Mouse (Mus musculus) left cerebral cortex, adult 18-20 months (tissue): ENCODE measurements around the gene Ddx31. TPM values are rescaled to one million over a fixed set of nuclear protein-coding genes. Genes with fewer than 3 reads are reported as not detected.

Experiments
- DNase-seq, 2 experiments: peaks; one replicate each; pipeline ENCODE4 v3.0.0; 2021 to 2022; ENCODE audit warnings: low spot score in 2 of 2, mixed read lengths in 1 of 2
- total RNA-seq, 2 experiments: library from RNA; stranded (reverse); gene quantifications; 2 replicates each; pipeline ENCODE4 v1.2.3; 2021

The Ddx31 gene
- total RNA-seq, 2 experiments from 2014 or later: 6.5 to 7.2 TPM

DNA sequence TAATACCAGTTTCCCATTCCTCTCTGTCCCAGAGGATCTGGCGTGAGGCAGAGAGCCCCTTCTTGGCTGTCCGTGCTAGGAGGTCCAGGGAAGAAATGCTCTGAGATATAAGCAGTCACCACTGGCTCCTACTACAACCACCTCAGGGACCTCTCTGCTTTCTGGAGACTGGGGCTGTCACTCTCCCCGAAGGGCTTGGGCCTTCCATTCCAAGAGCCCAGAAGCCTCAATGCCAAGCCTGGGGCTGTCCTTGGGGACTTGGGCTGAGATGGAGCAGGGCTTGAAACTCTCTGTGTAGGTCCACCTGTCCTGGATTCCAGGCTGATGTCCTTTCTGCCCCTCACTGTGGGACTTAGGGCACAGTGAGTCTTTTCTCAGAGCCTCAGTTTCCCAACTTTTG, 70.7 kb downstream of the Ddx31 start:
- no peak for DNase-seq

DNA sequence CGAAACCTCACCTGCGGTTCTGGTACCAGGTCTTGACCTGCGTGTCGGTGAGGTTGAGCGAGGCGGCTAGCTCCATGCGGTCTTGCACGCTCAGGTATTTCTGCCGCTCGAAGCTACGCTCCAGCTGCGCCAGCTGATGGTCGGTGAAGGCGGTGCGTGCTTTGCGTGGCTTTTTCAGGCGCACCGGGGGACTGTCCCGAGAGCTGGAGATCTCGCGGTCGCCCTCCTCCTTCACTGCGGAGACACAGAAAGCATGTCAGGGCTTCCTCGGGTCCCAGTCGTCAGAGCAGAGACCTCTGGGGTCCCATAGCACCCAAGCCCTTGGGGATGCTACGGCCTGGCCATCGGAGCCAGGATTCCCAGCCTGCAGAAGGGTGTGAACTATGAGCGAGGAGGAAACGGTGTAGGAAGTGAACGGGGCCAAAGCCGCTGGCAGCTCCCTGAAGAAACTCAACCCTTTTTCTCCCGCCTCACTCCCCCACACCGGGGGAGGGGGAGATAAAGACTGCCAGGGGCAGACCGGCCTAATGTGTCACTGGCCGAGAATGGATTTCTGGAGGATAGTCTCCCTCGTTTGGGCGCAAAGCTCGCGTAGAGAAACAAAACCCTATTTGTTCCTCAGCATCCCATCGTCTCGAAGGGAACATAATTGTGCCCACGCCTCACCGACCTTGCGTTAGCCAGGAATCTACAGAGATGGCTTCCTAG, 71.3 kb downstream of the Ddx31 start:
- DNase-seq: no peak

DNA sequence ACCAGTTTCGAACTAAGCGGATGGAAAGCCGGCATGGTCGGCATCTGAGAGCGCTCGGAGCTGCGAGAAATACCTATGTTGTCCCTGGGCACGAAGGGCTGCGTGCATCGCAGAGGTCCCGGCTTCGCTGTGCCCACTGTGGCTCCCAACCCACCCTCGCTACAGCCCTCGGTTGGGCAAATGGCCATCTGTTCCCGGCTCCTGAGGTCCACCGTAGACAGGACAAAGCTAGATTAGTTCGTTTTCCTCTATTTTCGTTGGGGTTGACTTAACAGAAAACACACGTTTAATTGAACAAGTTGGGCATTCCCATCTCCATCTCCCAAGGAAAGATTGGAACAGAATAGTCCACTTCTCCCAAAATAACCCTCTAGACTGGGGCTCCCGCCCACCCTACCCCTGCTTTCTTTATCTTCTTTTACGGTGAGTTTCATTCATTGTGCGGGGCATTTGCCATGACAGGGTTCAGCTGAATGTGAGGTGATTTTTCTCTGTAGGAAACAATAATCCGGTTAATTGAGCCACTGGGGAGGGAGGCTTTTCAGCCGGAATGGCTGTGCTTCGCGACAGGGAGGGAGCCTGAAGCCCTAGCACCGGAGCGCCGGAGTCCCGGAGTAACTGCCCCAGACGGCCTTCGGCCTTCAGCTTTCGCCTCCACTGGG, 72.0 kb downstream of the Ddx31 start:
- DNase-seq: no peak

GRCm38 (mm10) chr2:28912961-28913360, 72.8 kb downstream of the Ddx31 start:
- no peak for DNase-seq

DNA sequence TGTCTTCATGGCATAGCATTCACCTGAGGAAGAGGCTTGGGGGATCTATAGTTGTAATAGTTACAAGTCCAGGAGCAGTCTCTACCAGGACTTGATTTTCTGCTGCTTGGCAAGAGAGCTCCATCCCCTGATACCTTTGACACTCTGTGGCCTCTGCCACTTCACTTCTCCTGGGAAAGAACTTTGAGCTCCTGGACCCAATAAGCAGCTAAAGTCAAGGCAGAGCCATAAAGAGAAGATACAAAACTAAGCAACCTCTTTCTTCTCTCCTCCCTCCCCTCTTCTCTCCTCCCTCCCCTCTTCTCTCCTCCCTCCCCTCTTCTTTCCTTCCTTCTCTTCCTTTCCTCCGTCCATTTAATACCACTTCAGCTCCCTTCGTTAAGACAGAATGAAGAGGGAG, 73.9 kb downstream of the Ddx31 start:
- no peak for DNase-seq

DNA sequence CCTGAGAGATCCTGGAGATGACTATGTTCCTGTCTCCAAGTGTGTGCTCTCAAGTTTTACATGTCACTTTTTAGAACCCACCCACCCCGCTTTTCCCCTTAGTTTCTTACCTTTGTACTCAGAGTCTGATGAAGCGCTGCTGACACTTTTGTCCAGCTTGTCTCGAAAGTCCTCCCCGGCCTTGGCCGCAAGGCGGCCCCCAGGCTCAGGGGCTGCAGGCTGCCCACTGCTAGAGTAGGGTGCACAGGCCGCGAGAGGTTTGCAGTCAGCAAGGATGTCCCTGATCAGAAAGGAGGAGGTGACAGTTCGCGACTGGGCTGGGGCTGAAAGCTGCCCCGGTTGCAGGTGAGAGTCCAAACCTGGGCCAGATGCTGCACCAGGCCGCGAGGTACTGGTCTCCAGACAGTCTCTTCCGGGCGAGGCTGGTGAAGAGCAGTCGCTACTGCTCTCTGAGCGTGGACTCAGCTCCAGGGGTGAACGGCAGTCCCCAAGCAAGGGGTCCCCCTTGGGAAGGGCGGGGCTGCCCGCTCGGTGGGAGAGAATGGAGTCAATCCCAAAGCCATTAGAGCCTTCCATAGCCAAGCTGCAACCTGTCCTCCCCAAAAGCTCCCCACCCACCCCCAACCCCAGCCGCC, 75.0 kb downstream of the Ddx31 start:
- no peak for DNase-seq

GRCm38 (mm10) chr2:28915768-28916512, 75.7 kb downstream of the Ddx31 start:
- DNase-seq: no peak

GRCm38 (mm10) chr2:28916513-28916865, 76.3 kb downstream of the Ddx31 start, which contains the start of gene Barhl1:
Barhl1 (minus strand) TSS chr2:28916668.
- DNase-seq: no peak

- DNase-seq: no peak
Measured at GRCm38 (mm10) chr2:28917156-28917517, 76.9 kb downstream of the Ddx31 start.

DNA sequence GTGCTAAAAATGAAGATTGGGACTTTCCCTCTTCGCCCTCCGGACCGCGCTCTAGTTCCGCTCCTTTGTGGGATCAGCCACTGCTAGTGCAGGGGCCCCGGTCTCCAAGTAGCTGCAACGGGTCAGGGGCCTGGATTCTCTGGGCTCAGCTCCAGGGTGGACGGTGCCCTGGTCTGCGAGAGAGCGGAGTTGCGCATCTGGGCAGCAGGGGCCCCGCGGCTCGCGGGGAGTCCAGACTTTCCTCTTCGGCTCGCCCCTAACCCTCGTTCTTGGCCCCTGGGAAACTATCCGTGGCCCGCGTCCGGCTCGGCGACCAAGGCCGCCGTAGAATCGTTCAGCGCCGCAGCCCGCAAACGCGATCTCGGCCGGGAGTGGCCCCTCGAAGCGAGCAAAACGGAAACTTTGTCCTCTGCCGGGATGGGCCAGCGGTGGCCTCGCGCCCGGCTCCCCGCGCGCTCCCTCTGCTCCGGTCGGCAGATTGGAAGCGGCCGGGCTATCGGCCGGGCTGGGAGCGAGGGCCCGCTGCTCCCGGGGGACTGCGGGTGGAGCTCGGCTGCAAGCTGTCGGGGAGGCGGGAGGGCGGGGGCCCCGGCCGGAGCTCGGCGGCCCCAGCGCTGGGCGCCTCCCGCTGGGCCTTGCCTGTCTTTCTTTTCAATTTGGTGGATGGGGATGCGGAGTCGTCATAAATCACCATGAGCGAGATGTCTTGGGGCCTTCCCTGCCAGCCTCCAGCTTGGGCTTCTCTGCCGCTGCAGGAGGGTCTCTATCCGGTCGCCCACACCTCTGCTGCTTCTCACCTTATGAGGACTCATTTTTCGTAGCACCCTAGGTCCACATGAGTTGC, 77.5 kb downstream of the Ddx31 start:
- no peak for DNase-seq

DNA sequence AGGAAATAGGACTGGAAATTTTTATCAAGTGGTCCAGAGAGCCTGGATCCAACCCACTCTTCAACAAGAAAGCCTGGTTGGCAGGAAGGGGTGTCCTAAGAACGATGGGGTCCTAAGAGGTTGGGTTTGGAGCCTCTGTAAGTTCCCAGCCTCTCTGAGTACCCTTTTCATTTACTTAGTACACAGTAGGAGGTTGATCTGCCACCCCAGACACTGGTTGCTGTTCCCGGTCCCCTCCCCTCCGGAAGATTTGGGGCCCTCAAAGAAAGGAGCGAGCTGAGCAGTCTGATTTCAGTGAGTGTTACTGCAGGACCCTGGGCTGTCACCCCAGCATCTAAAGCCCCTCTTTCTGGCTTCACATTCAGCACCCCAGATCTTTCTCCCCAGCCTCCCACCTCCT, 78.8 kb downstream of the Ddx31 start:
- no peak for DNase-seq

DNA sequence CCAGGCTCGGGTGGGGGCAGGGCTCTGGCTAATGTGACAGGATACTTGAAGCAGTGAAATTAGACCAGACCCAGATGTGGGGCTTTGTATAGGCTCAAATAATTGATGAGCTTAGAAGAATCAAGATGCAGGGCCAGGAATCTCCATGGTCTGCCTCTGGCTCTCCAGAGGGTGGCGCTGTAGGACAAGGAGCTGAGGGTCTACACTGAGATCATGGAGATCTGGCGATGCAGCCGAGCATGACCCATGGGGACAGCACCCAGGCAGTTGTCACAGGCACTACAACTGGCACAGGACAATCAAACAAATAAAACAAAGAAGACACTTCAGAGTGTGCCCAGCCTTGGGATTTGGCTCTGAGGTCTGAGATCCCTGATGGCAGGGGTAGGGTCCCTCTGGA, 83.7 kb downstream of the Ddx31 start:
- DNase-seq: peak; percentile 65 to 80

DNA sequence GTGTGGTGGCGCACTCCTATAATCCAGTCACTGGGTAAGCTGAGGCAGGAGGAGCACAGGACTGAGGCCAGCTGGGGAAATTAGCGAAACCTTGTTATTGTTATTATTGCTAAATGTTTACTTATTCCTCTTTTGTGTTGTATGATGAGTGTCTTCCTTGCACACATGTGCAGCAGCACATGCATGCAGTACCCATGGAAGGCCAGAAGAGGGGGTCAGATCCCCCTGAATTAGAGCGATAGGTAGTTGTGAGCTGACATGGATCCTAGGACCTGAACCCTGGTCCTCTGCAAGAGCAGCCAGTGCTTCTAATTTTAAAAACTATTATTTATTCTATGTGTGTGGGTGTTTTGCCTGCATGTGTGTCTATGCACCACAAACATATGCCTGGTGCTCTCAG, 90.4 kb downstream of the Ddx31 start:
- no peak for DNase-seq

DNA sequence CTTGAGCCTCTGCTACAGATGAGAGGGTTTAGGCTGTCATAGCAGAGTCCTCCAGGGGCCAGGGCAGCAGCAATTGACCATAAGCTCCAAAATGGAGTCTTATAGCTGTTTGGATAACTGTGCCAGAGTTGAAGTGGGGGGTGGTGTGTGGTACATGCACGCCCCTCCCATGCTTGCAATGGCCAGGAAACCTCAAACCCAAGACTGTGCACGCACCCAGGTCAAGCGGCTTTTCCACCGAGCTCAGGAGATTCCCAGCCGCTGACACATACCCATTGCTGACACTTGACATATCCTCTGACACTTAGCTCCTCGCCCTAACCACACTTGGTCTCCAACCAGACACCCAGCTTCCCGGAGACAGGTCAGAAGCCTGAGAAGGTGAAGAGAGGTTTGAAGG, 98.8 kb downstream of the Ddx31 start:
- DNase-seq: no peak

GRCm38 (mm10) chr2:28943666-28944516, 103.7 kb downstream of the Ddx31 start:
- DNase-seq: no peak

DNA sequence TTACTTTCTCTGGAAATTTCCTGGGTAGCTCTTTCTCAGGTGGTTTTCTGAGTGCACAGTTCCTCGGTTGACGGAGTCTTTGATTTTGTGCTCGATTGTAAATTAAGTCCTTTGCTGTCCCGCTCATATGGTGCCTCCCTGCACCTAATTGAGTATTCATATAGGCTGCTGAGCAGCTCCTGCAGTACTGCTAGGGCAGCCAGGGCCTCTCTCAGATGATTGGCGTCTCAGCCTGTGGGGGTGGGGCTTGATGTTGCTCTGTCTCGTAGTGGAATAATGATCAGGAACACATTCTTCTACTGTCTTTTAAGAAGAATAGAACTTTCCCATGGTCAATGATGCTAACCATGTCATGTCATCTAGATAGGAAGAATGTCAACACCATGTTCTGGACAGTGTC, 105.2 kb downstream of the Ddx31 start:
- no peak for DNase-seq

DNA sequence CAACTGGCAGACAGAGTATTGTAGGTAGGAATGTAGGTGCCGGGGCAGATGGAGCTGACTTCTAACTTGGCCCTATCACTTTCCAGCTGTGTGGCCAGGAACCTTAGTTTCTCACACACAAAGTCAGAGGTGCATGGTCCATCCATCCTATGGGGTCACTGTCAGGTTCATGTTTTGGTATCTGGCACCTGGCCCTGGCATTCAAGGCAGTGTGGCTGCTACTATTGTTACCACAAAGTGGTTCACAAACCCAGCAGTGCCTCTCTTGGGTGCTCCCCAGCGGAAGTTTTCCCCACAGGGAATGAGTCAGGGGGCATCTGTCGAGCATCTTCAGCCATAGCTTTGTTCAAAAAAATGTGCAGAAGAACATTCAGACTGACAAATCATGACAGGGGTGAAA, 106.1 kb downstream of the Ddx31 start:
- no peak for DNase-seq

DNA sequence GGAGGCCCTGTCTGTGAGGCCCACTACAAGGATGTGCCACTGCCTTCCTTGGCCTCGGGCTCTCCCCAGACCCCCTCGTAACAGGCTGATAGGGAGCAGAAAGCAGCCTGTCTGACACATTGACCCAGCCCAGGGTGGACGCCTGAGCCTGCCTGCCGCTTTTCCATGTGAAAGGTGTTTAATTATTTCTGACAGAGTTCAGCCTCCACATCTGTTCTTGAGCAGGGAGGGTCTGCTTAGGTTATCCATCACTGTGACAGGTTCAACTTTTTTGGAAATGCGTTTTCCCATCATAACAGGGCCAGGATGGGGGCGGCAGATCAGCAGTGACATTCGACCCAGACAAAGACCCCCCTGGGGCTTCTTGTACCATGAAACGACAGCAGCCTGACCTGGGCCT, 112.8 kb downstream of the Ddx31 start:
- no peak for DNase-seq

GRCm38 (mm10) chr2:28954595-28954994, 114.4 kb downstream of the Ddx31 start:
- no peak for DNase-seq
